Mouse (Mus musculus): ENCODE results near the gene Rnf187. TPM values are rescaled to one million over a fixed set of nuclear protein-coding genes. Genes with fewer than 3 reads are reported as not detected.

The Rnf187 gene
- total and polyA plus RNA-seq, 3 experiments: 185 to 195 (median 188) TPM

- no peak for DNase-seq (ENCODE audit: extremely low read depth)
- Histone ChIP-seq H3K79me2 (replicated peaks; ENCODE audit: control insufficient read depth, extremely low read depth, insufficient read depth, poor library complexity, severe bottlenecking) (no peaks in the 10 kb centered on the region), H3K27me3 (replicated peaks) (peaks cover 5% of the 10 kb centered on the region), H3K4me2 (ENCODE audit: insufficient read depth, low read depth, poor library complexity, severe bottlenecking) (no peak overlapping the region), H3K9ac (ENCODE audit: insufficient read depth, low read depth) (no peak overlapping the region), H3K9me3 (replicated peaks; ENCODE audit: low read length) (no peaks in the 10 kb centered on the region), H3K4me1 (ENCODE audit: control insufficient read depth in 1 of 2, insufficient read depth in 2 of 2) (peaks cover 0 to 4% of the 10 kb centered on the region in 2 experiments; a peak in 2 of 4 replicates), H3K36me3 (replicated peaks in 1 of 2; ENCODE audit: control insufficient read depth in 1 of 2, insufficient read depth in 1 of 2, low read length in 1 of 2) (peaks cover 41 to 48% of the 10 kb centered on the region in 2 experiments), H3K27ac (ENCODE audit: insufficient read depth, low read depth) (no peak overlapping the region), H3K4me3 (replicated peaks in 1 of 3; ENCODE audit: low read depth in 2 of 3, low read length in 2 of 3, poor library complexity in 1 of 3) (no peak overlapping the region)
- TF ChIP-seq CTCF (conservative IDR thresholded peaks at IDR 0.05 in 1 of 2, IDR thresholded peaks at IDR 0.05 in 1 of 2; ENCODE audit: low read depth in 2 of 2, low read length in 2 of 2): no peak
- dilution Hi-C loops (cut with MboI; ENCODE audit: extremely low pct_ligation_motif_present, extremely low pct_unique_long_range_greater_than_20kb, low sequenced_read_pairs): no loop called here
- in situ Hi-C loops (cut with MboI; ENCODE audit: low pct_ligation_motif_present, low pct_unique_long_range_greater_than_20kb, low sequenced_read_pairs): no loop called here
Measured at GRCm38 (mm10) chr11:58930254-58930653, 8.5 kb downstream of the Rnf187 start.

- Histone ChIP-seq H3K4me2 (ENCODE audit: insufficient read depth, low read depth, poor library complexity, severe bottlenecking) (no peak overlapping the region), H3K27me3 (replicated peaks) (peaks cover 10% of the 10 kb centered on the region), H3K9me3 (replicated peaks; ENCODE audit: low read length) (no peaks in the 10 kb centered on the region), H3K36me3 (replicated peaks in 1 of 2; ENCODE audit: control insufficient read depth in 1 of 2, insufficient read depth in 1 of 2, low read length in 1 of 2) (peaks cover 37 to 44% of the 10 kb centered on the region in 2 experiments), H3K9ac (ENCODE audit: insufficient read depth, low read depth) (no peak overlapping the region), H3K79me2 (replicated peaks; ENCODE audit: control insufficient read depth, extremely low read depth, insufficient read depth, poor library complexity, severe bottlenecking) (no peaks in the 10 kb centered on the region), H3K4me3 (replicated peaks in 1 of 3; ENCODE audit: low read depth in 2 of 3, low read length in 2 of 3, poor library complexity in 1 of 3) (no peak overlapping the region), H3K27ac (ENCODE audit: insufficient read depth, low read depth) (no peak overlapping the region), H3K4me1 (ENCODE audit: control insufficient read depth in 1 of 2, insufficient read depth in 2 of 2) (peaks cover 0 to 4% of the 10 kb centered on the region in 2 experiments; a peak in 2 of 4 replicates)
- in situ Hi-C loops (cut with MboI; ENCODE audit: low pct_ligation_motif_present, low pct_unique_long_range_greater_than_20kb, low sequenced_read_pairs): no loop called here
- TF ChIP-seq E2F4 (IDR thresholded peaks at IDR 0.05; ENCODE audit: insufficient replicate concordance, low read depth, low read length) (no peak), POLR2A (IDR thresholded peaks at IDR 0.05; ENCODE audit: low read depth, low read length) (no peak), MAZ (IDR thresholded peaks at IDR 0.05; ENCODE audit: low read depth, low read length) (no peak), KAT2A (IDR thresholded peaks at IDR 0.05; ENCODE audit: insufficient replicate concordance, low read length) (no peak), CHD1 (IDR thresholded peaks at IDR 0.05; ENCODE audit: low read depth, low read length) (no peak), USF1 (IDR thresholded peaks at IDR 0.05; ENCODE audit: low read depth, low read length) (no peak), ZNF384 (IDR thresholded peaks at IDR 0.05; ENCODE audit: low read depth, low read length) (no peak), PAX5 (IDR thresholded peaks at IDR 0.05; ENCODE audit: low read length) (no peak), JUN (IDR thresholded peaks at IDR 0.05; ENCODE audit: insufficient read depth, low read depth, low read length) (no peak), ZMIZ1 (IDR thresholded peaks at IDR 0.05; ENCODE audit: low read depth, low read length) (no peak), BHLHE40 (IDR thresholded peaks at IDR 0.05; ENCODE audit: low read depth, low read length) (no peak), SIN3A (IDR thresholded peaks at IDR 0.05; ENCODE audit: low read length) (no peak)
- dilution Hi-C loops (cut with MboI; ENCODE audit: extremely low pct_ligation_motif_present, extremely low pct_unique_long_range_greater_than_20kb, low sequenced_read_pairs): no loop called here
- DNase-seq (ENCODE audit: extremely low read depth): no peak
Measured at GRCm38 (mm10) chr11:58929641-58930040, 9.1 kb downstream of the Rnf187 start.

- H3K9me3 ChIP-seq (replicated peaks; ENCODE audit: low read length): no peaks in the 10 kb centered on the region
- H3K4me3 ChIP-seq (replicated peaks in 1 of 3; ENCODE audit: low read depth in 2 of 3, low read length in 2 of 3, poor library complexity in 1 of 3): no peak overlapping the region
- in situ Hi-C loops (cut with MboI; ENCODE audit: low pct_ligation_motif_present, low pct_unique_long_range_greater_than_20kb, low sequenced_read_pairs): no loop called here
- H3K36me3 ChIP-seq (replicated peaks in 1 of 2; ENCODE audit: control insufficient read depth in 1 of 2, insufficient read depth in 1 of 2, low read length in 1 of 2): peaks cover 33 to 38% of the 10 kb centered on the region in 2 experiments
- DNase-seq (ENCODE audit: extremely low read depth): no peak
- H3K9ac ChIP-seq (ENCODE audit: insufficient read depth, low read depth): no peak overlapping the region
- H3K4me1 ChIP-seq (ENCODE audit: control insufficient read depth in 1 of 2, insufficient read depth in 2 of 2): peaks cover 0 to 4% of the 10 kb centered on the region in 2 experiments; a peak in 2 of 4 replicates
- H3K79me2 ChIP-seq (replicated peaks; ENCODE audit: control insufficient read depth, extremely low read depth, insufficient read depth, poor library complexity, severe bottlenecking): no peaks in the 10 kb centered on the region
- peaks cover 10% of the 10 kb centered on the region for H3K27me3 ChIP-seq (replicated peaks)
- dilution Hi-C loops (cut with MboI; ENCODE audit: extremely low pct_ligation_motif_present, extremely low pct_unique_long_range_greater_than_20kb, low sequenced_read_pairs): no loop called here
- H3K27ac ChIP-seq (ENCODE audit: insufficient read depth, low read depth): no peak overlapping the region
- no peak overlapping the region for H3K4me2 ChIP-seq (ENCODE audit: insufficient read depth, low read depth, poor library complexity, severe bottlenecking)
- TF ChIP-seq MAX (IDR thresholded peaks at IDR 0.05; ENCODE audit: low read length) (no peak), MAFK (IDR thresholded peaks at IDR 0.05; ENCODE audit: insufficient replicate concordance, low read length) (no peak), ZC3H11A (IDR thresholded peaks at IDR 0.05; ENCODE audit: low read depth, low read length) (no peak), E2F4 (IDR thresholded peaks at IDR 0.05; ENCODE audit: insufficient replicate concordance, low read depth, low read length) (no peak), UBTF (IDR thresholded peaks at IDR 0.05; ENCODE audit: low read depth, low read length) (no peak), MXI1 (IDR thresholded peaks at IDR 0.05; ENCODE audit: low read depth, low read length) (no peak), HCFC1 (IDR thresholded peaks at IDR 0.05; ENCODE audit: low read depth, low read length) (no peak), EP300 (IDR thresholded peaks at IDR 0.05; ENCODE audit: low read length) (no peak), ELF1 (IDR thresholded peaks at IDR 0.05; ENCODE audit: low read depth, low read length) (no peak), CHD2 (IDR thresholded peaks at IDR 0.05; ENCODE audit: low read length) (no peak), SMC3 (IDR thresholded peaks at IDR 0.05; ENCODE audit: low read depth, low read length) (no peak), TBP (conservative IDR thresholded peaks at IDR 0.05; ENCODE audit: low read depth, low read length) (no peak), RAD21 (IDR thresholded peaks at IDR 0.05; ENCODE audit: low read depth, low read length) (no peak), IRF4 (IDR thresholded peaks at IDR 0.05; ENCODE audit: low read depth, low read length) (no peak), USF1 (IDR thresholded peaks at IDR 0.05; ENCODE audit: low read depth, low read length) (no peak), NELFE (IDR thresholded peaks at IDR 0.05; ENCODE audit: low read depth, low read length) (no peak), USF2 (conservative IDR thresholded peaks at IDR 0.05; ENCODE audit: low read depth, low read length) (no peak)
Measured at GRCm38 (mm10) chr11:58929055-58929454, 9.7 kb downstream of the Rnf187 start.
